Mouse (Mus musculus) retina, postnatal 7 days (tissue): ENCODE results near the gene Gpank1.

Experiments used
- DNase-seq: peaks from one replicate; pipeline ENCODE4 v3.0.0-alpha.2; 2012; ENCODE audit warnings: low read depth, low spot score

The Gpank1 gene

GRCm38 (mm10) chr17:35131500-35132173 is 10.4 kb downstream of the Gpank1 start, which contains the start of gene Apom:
Gene Apom, minus strand, starts transcription at chr17:35132050.
- no peak for DNase-seq

- DNase-seq, result no peak
Measured at GRCm38 (mm10) chr17:35132174-35132560, 10.9 kb downstream of the Gpank1 start.

DNA sequence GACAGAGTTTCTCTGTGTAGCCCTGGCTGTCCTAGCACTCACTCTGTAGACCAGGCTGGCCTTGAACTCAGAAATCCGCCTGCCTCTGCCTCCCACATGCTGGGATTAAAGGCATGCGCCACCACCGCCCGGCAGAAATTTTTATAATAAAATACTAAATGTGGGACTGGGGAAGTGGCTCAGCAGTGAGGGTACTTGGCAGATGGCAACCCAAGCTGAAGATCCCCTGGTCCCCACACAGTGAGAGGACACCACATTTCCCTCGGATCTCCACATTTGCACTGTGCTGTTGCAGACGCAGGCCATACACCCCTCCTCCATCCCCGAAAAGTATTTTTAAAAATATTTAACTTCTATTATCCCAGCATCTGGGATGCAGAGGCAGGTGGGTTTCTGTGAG is 12.3 kb downstream of the Gpank1 start:
- DNase-seq, result no peak

GRCm38 (mm10) chr17:35134801-35135590 is 13.7 kb downstream of the Gpank1 start, which contains the start of gene Bag6:
Gene Bag6, plus strand, starts transcription at chr17:35135178.
- peak; percentile 93 for DNase-seq

DNA sequence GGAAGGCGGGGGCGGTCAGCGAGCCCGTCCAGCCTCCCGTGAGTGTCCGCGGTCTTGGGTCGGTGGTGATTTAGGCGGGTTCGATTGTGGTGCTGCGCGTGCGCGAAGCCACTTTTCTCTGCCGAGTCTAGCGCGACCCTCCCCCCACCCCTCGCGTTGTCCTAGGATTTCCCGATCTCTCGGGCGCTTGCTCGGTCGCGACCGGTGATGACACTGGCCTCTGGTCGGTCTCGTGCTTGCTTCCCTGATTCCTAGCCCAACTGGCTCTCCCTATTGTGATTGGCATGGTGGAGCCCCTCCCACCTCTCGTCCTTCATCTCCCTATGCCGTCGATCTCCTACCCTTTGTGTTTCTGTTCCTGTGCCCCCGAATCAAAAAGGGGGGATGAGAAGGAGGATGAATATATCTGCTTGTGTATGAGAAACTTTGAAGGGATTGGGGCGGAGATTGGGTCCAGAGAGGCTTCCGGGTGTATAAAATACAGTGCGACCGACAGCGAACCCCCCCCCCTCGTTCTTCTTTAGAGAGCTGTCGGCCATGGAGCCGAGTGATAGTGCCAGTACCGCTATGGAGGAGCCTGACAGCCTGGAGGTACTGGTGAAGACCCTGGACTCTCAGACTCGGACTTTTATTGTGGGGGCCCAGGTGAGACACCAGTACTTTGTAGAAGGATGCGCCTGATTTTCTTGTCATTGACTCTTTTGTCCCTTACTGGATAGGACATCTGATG is 14.5 kb downstream of the Gpank1 start:
- no peak for DNase-seq

GRCm38 (mm10) chr17:35139269-35139668 is 18.0 kb downstream of the Gpank1 start:
- no peak for DNase-seq

DNA sequence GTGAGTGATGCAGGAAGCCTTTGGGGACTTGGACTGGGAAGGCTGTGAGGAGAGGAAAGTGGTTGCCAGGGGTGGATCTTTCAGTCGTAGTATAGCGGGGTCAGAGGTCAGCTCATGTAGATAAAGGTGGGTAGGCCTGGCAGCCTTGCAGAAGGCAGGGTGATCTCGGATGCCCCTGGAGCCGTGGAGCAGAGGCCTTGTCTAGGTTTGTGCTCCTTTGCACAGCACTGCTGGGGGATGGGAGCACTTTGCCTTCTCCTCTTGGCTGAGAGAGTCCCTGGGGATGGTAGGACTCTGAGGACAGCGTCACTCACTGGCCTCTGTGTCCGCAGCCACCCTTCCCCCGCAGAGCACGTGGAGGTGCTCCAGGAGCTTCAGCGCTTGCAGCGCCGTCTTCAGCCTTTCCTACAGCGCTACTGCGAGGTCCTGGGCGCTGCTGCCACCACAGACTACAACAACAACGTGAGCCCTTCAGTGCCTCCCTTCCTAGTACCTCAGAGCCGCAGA is 19.3 kb downstream of the Gpank1 start:
- no peak for DNase-seq

DNA sequence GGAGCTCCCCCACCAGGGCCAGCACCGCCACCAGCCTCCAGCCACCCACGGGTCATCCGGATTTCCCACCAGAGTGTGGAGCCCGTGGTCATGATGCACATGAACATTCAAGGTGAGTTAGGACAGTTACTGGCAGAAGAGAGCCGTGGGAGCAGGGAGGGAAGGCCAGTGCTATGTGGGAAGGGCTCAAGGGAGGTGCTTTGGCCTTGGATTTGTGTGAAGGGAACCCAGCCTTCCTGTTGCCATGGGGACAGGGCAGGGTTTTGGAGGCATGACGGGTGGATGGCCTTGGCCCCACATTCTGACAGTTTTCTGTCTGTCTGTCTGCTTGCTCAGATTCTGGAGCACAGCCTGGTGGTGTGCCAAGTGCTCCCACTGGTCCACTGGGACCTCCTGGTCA is 20.7 kb downstream of the Gpank1 start:
- no peak for DNase-seq

DNA sequence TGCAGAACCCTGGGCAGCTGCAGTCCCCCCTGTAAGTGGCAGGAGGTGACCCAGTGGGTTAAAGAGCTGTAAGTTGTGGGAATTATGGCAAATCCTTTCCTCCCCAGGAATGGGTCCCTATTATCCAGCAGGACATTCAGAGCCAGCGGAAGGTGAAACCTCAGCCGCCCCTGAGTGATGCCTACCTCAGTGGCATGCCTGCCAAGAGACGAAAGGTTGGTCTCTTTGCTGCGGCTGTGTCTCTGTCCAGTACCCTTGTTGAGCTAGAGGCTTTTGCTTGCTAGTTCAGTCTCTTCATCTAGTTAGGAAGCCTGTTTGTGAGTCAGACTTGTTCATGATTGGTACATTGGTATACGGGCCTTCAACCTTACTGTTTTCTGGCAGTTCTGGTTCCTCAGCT is 24.9 kb downstream of the Gpank1 start:
- no peak for DNase-seq

GRCm38 (mm10) chr17:35147348-35147747 is 26.1 kb downstream of the Gpank1 start:
- DNase-seq, result no peak

- DNase-seq, result no peak
Measured at GRCm38 (mm10) chr17:35147922-35148639, 26.8 kb downstream of the Gpank1 start.

- no peak for DNase-seq
Measured at GRCm38 (mm10) chr17:35152121-35152520, 30.9 kb downstream of the Gpank1 start.

DNA sequence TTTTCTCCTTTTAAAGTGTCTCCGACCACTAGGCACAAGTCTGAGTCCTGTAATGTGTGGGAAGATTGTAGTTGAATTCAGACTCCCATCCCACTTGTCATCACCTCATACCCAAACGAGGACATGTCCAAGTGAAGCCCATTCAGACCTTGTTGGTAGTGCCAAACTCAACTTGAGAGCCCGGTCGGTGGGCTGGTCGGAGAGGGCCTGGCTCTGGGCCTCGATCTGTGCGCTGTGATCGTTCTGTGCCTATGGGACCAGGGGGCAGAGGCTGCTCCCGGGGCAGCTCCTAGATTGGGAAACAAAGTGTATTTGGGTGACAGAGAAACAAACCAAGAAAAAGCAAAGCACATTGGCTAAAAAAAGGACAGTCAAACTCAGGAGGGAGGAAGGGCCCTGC is 31.8 kb downstream of the Gpank1 start:
- no peak for DNase-seq

GRCm38 (mm10) chr17:35153931-35154330 is 32.7 kb downstream of the Gpank1 start:
- DNase-seq, result no peak

- DNase-seq, result no peak
Measured at GRCm38 (mm10) chr17:35154616-35155015, 33.4 kb downstream of the Gpank1 start.

DNA sequence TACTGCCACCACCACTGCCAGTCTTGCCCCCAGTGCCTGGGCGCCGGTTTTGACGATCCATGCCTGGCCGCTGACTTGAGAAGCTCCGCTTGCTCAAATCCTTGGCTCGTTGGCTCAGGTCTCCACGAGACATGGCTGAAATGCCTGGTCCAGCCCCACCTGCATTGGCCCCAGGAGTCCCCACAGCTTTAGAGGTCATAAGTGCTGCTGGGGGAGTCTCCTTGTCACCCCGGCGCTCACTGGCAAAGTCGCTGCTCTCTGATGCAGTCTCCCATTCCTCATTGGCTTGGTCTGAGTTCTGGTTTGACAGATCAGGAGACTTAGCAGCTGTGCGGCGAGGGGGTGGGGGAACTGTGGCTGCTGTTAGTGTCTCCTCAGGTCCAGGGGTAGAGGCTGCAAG is 34.2 kb downstream of the Gpank1 start:
- no peak for DNase-seq

- DNase-seq, result no peak
Measured at GRCm38 (mm10) chr17:35156461-35157200, 35.4 kb downstream of the Gpank1 start.

GRCm38 (mm10) chr17:35157254-35157653 is 36.0 kb downstream of the Gpank1 start:
- DNase-seq, result no peak

DNA sequence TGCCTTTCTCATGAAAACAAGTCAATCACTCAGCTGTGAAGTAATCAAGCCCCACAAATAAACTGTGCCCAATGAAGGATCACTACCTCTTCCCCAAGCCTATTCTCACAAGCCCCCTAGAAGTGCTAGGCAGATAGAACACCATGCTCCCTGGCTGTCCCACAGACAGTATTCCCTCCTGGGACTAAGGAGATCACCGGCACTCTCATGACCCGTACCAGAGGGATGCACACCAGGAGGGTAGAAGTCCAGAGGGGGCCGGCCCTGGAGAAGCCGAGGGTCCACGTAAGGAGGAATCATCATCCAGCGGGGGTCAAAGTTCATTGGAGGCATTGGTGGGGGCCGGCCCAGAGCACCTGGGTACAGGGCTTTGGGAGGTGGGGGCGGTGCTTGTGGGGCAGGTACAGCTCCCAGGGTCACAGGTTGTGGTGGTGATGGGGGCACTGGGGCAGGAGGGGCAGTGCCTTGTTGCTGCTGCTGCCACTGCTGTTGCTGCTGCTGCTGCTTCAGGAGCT is 36.5 kb downstream of the Gpank1 start:
- no peak for DNase-seq

DNA sequence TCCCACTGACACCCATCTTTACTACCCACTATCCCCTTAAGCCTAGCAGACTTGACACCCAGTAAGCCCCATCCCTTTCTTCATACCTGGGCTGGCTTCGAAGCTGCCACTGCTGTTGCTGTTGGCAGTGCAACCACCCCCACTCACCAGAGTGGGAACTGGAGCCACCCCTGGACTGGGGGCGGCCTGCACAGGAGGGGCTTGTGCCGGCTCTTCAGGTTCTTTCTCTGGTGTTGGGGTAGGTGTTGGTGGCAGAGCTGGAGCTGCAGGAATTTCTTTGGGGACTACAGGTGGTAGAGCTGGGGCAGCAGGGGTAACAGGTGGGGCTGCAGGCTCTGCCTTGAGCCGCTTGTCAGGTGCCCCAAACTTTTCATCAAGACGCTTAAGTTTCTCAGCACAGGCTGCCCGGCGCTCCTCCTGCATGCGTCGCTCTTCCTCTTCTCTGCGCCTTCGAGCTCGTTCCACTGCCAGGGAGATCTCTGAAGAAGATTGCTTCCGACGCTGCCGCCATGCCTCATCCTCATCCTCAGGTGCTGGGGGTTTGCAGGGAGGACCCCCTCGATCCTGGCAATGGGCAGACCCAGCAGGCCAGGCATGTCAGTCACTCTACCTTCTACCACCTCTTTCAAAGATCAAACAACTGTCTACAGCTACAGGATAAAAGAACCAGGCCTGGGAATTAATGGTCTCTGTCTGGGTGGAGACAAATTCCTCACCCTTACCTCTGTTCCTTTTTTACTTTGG is 37.8 kb downstream of the Gpank1 start:
- no peak for DNase-seq
